Mouse (Mus musculus): ENCODE data around the gene Rapgef4.

The Rapgef4 gene

DNA sequence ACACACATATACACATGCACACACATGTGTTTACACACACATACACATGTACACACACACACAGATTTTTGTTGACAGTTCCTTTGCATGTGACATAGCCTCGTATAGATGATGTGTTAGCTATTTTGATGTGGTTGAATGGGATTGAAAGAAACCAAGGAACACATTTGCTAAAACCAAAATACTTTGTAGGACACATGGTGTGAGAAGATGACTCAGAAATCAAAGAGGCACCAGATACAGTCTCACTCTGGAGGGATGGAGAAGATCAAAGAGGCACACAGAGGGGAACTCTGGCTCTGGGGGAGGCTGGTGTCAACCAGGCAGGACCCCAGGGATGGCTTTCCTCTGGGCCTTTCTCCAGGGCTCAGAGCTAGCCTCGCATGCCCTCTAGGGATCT, 4.7 kb downstream of the Rapgef4 start:
- no peak for DNase-seq

GRCm38 (mm10) chr2:71986276-71986848, 5.3 kb downstream of the Rapgef4 start:
- no peak for DNase-seq

GRCm38 (mm10) chr2:71988572-71988971, 7.5 kb downstream of the Rapgef4 start:
- no peak for DNase-seq

- no peak for DNase-seq
Observed at GRCm38 (mm10) chr2:71992129-71992528, 11.1 kb downstream of the Rapgef4 start.

DNA sequence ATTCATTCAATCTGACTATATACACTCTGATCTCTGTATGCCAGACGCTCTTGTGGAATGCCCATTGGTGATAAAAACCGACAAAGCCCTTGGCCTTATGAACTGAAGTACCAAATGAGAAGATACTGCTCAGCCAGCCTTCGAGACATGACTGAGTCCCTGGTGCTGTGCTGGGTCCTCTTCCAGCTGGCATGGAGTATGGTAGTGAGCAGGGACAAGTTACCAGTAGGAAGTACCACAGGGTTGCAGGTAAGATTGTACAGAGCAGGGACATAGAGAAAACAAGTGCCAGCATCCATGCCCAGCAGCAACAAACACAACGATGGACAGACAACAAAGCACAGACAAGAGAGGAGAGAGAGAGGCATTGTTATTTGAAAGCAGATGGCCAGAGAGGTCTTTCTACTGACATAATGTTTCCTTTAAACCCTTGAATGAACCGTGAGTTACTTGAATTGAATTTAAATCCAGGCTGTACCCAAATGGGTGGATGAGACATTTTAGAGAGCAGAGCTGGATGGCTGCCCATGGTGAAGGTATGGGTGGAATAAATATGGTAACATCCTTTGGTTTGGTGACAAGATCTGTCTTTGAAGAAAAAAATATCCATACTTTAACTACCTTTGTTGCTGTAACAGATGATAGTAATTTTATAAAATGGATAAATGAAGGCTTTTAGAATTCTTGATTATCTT, 12.8 kb downstream of the Rapgef4 start:
- no peak for DNase-seq

DNA sequence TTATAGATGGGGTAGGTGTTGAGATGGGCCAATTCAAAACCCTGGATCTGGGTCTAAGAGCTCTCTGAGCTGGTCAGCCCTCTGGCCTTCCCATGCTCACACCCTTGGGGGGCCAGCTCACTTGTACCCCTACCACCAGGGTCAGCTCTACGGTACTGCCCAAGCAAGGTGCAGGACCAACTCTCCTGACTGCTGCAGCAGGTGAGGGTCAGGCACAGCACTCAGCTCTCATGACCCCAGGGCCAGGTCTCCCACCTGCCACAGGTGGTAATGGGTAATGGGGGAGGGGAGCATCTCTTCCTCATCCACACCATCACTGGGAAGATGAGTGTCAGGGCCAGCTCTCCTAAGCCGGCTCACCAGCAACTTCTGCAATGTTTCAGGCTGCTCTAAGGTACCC, 17.5 kb downstream of the Rapgef4 start:
- DNase-seq: no peak

- no peak for DNase-seq
Observed at GRCm38 (mm10) chr2:72000102-72000501, 19.1 kb downstream of the Rapgef4 start.

DNA sequence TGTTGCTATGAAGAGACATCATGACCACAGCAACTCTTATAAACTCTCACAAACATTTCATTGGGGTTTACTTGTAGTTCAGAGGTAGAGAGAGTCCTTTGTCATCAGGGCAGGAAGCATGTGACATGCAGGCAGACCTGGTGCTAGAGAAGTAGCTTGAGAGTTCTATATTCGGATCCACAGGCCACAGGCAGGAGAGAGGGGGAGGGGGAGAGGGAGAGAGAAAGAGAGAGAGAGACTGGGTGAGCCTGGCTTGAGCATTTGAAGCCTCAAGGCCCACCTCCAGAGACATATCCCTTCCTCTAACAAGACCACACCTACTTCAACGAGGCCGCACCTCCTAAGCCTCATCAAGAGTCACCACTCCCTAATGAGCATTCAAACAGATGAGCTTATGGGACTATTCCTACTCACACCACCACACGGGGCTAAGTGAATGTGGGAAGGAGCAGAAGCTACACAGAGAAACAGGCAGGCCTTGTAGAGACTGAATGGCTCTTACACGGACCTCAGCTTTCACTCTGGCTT, 21.9 kb downstream of the Rapgef4 start:
- DNase-seq: no peak

- DNase-seq: no peak
Observed at GRCm38 (mm10) chr2:72003756-72004525, 22.9 kb downstream of the Rapgef4 start.

GRCm38 (mm10) chr2:72005051-72005450, 24.0 kb downstream of the Rapgef4 start:
- DNase-seq: no peak

GRCm38 (mm10) chr2:72009446-72010218, 28.6 kb downstream of the Rapgef4 start:
- no peak for DNase-seq

GRCm38 (mm10) chr2:72015366-72015765, 34.3 kb downstream of the Rapgef4 start:
- no peak for DNase-seq

GRCm38 (mm10) chr2:72016013-72016412, 35.0 kb downstream of the Rapgef4 start:
- peak; percentile 60 for DNase-seq

- no peak for DNase-seq
Observed at GRCm38 (mm10) chr2:72017168-72017567, 36.1 kb downstream of the Rapgef4 start.

DNA sequence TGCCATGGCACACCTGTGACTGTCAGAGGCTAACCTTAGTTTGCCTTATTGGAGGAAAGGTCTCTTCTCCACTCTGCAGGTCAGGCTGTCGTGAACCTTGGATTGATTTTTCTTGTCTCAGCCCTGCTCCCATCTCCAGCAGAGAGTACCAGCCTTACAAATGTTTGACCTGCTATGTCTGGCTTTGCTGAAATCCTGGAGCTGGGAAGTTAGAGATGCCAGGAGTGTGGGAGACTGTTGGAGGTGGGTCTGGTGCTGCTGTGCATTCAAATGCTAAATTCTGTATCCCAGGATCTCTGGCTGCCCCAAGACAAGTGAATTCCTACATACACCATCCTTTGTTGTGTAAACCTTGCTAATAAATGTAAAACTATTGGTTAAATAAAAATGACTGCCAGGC, 37.7 kb downstream of the Rapgef4 start:
- DNase-seq: no peak

GRCm38 (mm10) chr2:72020755-72021154, 39.7 kb downstream of the Rapgef4 start:
- DNase-seq: no peak

DNA sequence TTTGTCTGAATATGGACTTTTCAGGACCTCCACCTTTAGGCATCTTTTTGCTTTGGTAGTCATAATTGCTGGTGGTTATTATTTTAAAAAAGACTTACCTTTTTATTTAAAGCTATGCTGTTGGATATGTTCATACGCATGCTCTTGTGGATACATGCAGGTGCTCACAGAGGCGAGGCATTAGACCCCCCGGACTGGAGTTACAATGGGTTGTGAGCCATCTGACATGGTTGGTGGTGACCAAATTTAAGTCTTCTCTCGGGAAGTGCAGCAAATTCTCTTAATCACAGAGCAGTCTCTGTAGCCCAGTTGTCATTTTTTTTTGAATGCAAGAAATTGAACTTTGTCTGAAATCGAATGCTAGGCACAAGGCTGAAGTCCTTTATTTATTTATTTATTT, 40.4 kb downstream of the Rapgef4 start:
- no peak for DNase-seq

GRCm38 (mm10) chr2:72021845-72022244, 40.8 kb downstream of the Rapgef4 start:
- DNase-seq: peak; percentile 98

DNA sequence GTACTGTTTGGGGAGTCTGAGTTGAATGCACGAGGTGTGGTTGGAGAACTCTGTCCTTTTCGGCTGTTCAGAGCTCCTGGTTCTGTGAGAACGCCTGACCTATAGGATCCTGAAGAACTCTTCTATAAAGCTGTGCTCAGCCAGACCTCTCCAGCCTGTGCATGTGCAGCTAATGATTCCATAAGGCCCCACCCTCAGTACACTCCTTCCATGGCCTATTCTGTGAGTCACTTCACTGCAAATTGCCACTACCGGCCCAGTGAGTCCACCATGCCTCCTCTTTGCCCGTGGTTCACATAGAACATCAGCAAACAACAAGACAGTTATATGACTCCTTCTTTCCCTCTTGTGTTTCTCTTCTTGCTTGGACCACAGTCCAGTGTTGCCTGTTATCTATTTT, 42.8 kb downstream of the Rapgef4 start:
- no peak for DNase-seq

DNA sequence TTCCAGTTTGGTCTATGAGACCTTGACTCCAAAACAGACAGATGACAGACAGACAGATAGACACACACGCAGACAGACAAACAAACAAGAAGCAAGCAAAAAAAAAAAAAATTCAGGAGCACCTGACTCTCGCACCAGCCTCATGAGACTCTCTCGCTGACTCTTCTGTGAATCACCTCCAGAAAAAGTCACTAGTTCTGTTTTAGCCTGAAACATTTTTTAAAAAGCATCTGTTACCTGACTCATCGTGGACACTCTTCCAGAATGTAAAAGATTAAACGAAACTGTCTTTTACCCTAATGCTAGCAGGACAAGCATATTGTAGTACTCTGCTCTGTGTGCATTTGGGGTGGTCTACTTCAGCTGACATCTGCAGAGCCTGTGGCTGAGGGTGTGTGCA, 44.6 kb downstream of the Rapgef4 start:
- no peak for DNase-seq

DNA sequence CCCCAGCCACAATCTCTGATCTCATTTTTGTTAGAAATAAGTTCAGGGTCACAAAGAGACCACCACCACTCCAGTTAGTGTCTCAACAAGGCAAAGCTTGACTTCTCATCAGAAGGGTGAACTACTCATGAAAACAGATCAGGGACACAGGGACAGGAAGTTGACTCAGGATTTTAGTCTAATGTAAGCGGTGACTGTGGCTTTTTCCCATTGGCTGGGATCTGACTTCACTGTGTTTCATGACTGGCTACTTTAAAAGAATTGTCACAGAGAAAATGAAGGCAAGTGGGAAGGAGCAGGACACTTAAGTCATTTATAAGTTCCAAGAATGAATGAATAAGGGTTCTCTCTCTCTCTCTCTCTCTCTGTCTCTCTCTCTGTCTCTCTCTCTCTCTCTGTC, 45.5 kb downstream of the Rapgef4 start:
- no peak for DNase-seq

GRCm38 (mm10) chr2:72029081-72029480, 48.0 kb downstream of the Rapgef4 start:
- no peak for DNase-seq

GRCm38 (mm10) chr2:72029586-72030144, 48.6 kb downstream of the Rapgef4 start:
- DNase-seq: peak; percentile 53
